Mouse (Mus musculus): ENCODE measurements at regions not wholly inside any gene's neighbourhood (a gene's known extent, or its start where the extent isn't known, plus 50 kb on each side); places are given as distances from the start of the nearest gene placed in this dataset.

- DNase-seq (ENCODE audit: low spot score in 2 of 2): no peak
Observed at GRCm38 (mm10) chr3:52510831-52511230, 242.7 kb downstream of the Foxo1 start.

- no peak for DNase-seq (ENCODE audit: low spot score in 2 of 2)
Observed at GRCm38 (mm10) chr3:52510088-52510765, 242.1 kb downstream of the Foxo1 start.

- DNase-seq (ENCODE audit: low spot score in 2 of 2): no peak
Observed at GRCm38 (mm10) chr3:52503925-52504324, 235.8 kb downstream of the Foxo1 start.

GRCm38 (mm10) chr3:52502223-52502622 is 234.1 kb downstream of the Foxo1 start:
- DNase-seq (ENCODE audit: low spot score in 2 of 2): no peak

- DNase-seq (ENCODE audit: low spot score in 2 of 2): no peak
Observed at GRCm38 (mm10) chr3:52501614-52502013, 233.5 kb downstream of the Foxo1 start.

- DNase-seq (ENCODE audit: low spot score in 2 of 2): no peak
Observed at GRCm38 (mm10) chr3:52500026-52500425, 231.9 kb downstream of the Foxo1 start.

- no peak for DNase-seq (ENCODE audit: low spot score in 2 of 2)
Observed at GRCm38 (mm10) chr3:52499581-52499980, 231.4 kb downstream of the Foxo1 start.

GRCm38 (mm10) chr3:52498506-52499228 is 230.5 kb downstream of the Foxo1 start:
- DNase-seq (ENCODE audit: low spot score in 2 of 2): no peak

- no peak for DNase-seq (ENCODE audit: low spot score in 2 of 2)
Observed at GRCm38 (mm10) chr3:52496965-52497364, 228.8 kb downstream of the Foxo1 start.

GRCm38 (mm10) chr3:52495401-52495800 is 227.3 kb downstream of the Foxo1 start:
- DNase-seq (ENCODE audit: low spot score in 2 of 2): no peak

GRCm38 (mm10) chr3:52494924-52495323 is 226.8 kb downstream of the Foxo1 start:
- no peak for DNase-seq (ENCODE audit: low spot score in 2 of 2)

GRCm38 (mm10) chr3:52479186-52479585 is 211.1 kb downstream of the Foxo1 start:
- no peak for DNase-seq (ENCODE audit: low spot score in 2 of 2)

- DNase-seq (ENCODE audit: low spot score in 2 of 2): no peak
Observed at GRCm38 (mm10) chr3:52469900-52470299, 201.8 kb downstream of the Foxo1 start.

- DNase-seq (ENCODE audit: low spot score in 2 of 2): no peak
Observed at GRCm38 (mm10) chr3:52469397-52469796, 201.3 kb downstream of the Foxo1 start.

- no peak for DNase-seq (ENCODE audit: low spot score in 2 of 2)
Observed at GRCm38 (mm10) chr3:52468326-52468725, 200.2 kb downstream of the Foxo1 start.

- no peak for DNase-seq (ENCODE audit: low spot score in 2 of 2)
Observed at GRCm38 (mm10) chr3:52467876-52468275, 199.7 kb downstream of the Foxo1 start.

GRCm38 (mm10) chr3:52466984-52467565 is 198.9 kb downstream of the Foxo1 start:
- DNase-seq (ENCODE audit: low spot score in 2 of 2): no peak

GRCm38 (mm10) chr3:52466571-52466970 is 198.4 kb downstream of the Foxo1 start:
- DNase-seq (ENCODE audit: low spot score in 2 of 2): no peak

- DNase-seq (ENCODE audit: low spot score in 2 of 2): no peak
Observed at GRCm38 (mm10) chr3:52463911-52464310, 195.8 kb downstream of the Foxo1 start.

- no peak for DNase-seq (ENCODE audit: low spot score in 2 of 2)
Observed at GRCm38 (mm10) chr3:52454955-52455354, 186.8 kb downstream of the Foxo1 start.

GRCm38 (mm10) chr3:52453041-52453440 is 184.9 kb downstream of the Foxo1 start:
- no peak for DNase-seq (ENCODE audit: low spot score in 2 of 2)

- DNase-seq (ENCODE audit: low spot score in 2 of 2): no peak
Observed at GRCm38 (mm10) chr3:52452345-52452744, 184.2 kb downstream of the Foxo1 start.

- no peak for DNase-seq (ENCODE audit: low spot score in 2 of 2)
Observed at GRCm38 (mm10) chr3:52446991-52447390, 178.9 kb downstream of the Foxo1 start.
